Mouse (Mus musculus) spleen, postnatal 4 days (tissue): Measurements from ENCODE around the gene Psmb2.

ENCODE experiments used
- DNase-seq, 2 experiments: peaks; one replicate each; pipeline ENCODE4 v3.0.0; 2022; ENCODE audit warnings: low spot score in 2 of 2

Psmb2 gene

GRCm38 (mm10) chr4:126677054-126678003, at the start of gene Psmb2:
Gene Psmb2 (plus strand): TSS chr4:126677630.
- DNase-seq = peak; percentile 98 to 100

- no peak for DNase-seq
Observed at GRCm38 (mm10) chr4:126631922-126632321, 45.5 kb upstream of the Psmb2 start.

GRCm38 (mm10) chr4:126632668-126633067, 44.8 kb upstream of the Psmb2 start:
- DNase-seq = no peak

DNA sequence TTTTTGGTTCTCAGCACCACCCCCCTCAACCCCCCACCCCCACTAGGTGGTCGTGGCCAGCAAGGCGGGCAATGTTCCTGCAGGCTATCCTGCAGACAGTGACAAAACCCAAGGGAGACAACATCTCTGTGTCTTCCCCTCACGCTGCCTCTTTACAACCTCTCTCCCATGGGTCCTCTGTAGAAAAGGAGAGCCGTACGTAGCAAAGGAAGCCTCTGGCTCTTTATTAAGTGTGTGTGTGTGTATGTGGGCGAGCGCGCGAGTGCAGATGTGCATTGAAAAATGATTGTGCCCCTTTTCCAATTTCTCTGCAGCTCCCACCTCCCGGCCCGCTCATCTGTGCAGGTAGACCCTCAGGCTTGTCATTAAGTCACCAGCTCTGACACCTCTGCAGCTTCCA, 41.1 kb upstream of the Psmb2 start:
- no peak for DNase-seq

DNA sequence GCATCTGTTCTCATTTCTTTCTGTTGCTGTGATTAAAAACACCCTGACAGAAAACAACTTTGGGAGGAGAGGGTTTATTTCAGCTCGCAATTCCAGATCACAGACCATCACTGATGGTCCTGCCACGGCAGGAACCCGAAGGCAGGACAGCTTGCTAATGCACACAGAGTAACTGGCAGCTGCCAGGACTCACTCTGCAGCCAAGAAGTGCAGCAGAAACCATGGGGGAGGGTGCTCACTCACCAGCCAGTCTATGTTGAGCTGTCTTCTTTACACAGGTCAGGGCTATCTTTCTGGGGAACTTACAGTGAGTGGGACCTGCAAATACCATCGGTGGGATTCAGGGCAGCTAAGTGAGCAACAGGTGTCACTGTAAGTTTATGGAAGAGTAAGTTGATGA, 40.0 kb upstream of the Psmb2 start:
- no peak for DNase-seq

GRCm38 (mm10) chr4:126639339-126639738, 38.1 kb upstream of the Psmb2 start:
- DNase-seq = no peak

DNA sequence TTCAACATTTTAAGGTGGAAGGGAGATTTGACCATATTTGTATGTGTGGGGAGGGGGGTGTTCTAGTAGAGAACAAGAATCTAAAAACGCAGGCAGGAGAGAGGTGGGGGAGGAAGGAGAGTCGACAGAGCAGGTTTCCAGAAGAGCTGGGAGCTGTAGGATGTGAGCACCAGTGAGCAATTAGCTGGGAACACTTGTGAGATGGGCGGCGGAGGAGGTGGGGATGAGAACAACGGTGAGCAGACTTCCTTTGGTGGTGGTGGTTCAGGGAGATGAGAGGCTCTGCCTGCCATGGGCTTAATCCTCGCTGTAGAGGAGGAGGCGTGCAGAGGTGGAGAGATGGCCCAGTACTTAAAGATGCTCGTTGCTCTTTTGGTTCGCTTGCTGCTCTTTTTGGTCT, 35.5 kb upstream of the Psmb2 start:
- no peak for DNase-seq

GRCm38 (mm10) chr4:126643815-126644214, 33.6 kb upstream of the Psmb2 start:
- no peak for DNase-seq

GRCm38 (mm10) chr4:126644333-126644963, 33.0 kb upstream of the Psmb2 start:
- no peak for DNase-seq

- no peak for DNase-seq
Observed at GRCm38 (mm10) chr4:126647996-126648910, 29.2 kb upstream of the Psmb2 start.

- DNase-seq = no peak
Observed at GRCm38 (mm10) chr4:126653148-126653547, 24.3 kb upstream of the Psmb2 start.

DNA sequence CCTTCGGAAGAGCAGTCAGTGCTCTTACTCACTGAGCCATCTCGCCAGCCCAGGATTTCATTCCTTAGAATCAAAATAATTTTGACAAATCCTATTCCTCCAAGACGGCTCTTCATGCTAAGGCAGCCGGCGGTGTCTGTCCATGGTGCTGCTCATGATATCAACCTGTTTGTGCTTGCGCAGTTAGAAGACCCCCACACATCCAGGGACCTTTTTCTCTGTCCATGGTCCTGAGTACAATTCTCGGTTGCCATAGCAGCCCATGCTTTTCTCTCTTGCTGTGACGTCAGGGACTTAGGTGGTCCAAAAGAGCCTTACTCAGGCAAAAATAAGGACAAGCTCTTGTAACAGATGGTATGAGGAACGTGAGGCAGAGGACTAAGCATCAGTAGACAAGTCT, 22.1 kb upstream of the Psmb2 start:
- no peak for DNase-seq

DNA sequence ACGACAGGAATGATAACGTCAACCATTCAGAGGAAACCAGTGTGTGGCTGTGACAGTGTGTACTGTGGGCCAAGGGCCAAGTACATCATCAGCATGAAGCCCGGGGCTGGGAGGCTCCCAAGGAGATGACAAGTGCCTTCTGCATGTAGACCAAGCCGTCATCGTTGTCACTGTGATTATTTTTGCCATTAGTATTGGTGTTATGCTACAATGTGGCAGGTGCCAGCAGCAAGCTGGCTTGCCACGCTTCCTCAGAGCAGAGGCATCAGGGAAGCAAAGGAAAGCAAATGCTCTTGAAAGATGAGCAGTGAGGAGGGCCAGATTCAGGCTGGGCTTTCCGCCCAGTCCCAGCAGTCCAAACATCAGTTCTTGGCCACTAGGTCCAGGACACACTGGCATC, 16.2 kb upstream of the Psmb2 start:
- no peak for DNase-seq

GRCm38 (mm10) chr4:126667075-126667474, 10.4 kb upstream of the Psmb2 start:
- DNase-seq = no peak

- DNase-seq = no peak
Observed at GRCm38 (mm10) chr4:126682298-126682697, 4.9 kb downstream of the Psmb2 start.

GRCm38 (mm10) chr4:126683084-126683483, 5.7 kb downstream of the Psmb2 start:
- no peak for DNase-seq

GRCm38 (mm10) chr4:126689457-126689856, 12.0 kb downstream of the Psmb2 start:
- no peak for DNase-seq

DNA sequence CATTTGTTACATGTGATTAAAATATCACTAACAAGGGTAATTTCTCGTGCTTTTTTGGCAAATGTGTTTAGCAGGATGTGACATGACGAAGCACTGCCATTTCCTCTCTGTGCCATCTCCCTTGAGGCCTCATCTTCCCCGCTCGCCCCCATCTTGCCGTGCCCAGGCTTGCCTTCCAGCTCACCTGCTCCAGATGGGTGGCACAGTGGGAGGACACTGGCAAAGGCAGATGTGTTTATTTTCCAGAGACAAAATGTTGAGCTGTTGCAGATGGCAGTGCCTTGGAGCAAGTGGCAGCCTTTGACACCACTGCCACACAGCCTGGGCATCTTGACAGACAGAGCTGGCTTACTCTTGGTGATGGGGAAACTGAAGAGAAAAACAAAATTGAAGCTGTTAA, 15.6 kb downstream of the Psmb2 start:
- DNase-seq = no peak

- no peak for DNase-seq
Observed at GRCm38 (mm10) chr4:126696908-126697307, 19.5 kb downstream of the Psmb2 start.

DNA sequence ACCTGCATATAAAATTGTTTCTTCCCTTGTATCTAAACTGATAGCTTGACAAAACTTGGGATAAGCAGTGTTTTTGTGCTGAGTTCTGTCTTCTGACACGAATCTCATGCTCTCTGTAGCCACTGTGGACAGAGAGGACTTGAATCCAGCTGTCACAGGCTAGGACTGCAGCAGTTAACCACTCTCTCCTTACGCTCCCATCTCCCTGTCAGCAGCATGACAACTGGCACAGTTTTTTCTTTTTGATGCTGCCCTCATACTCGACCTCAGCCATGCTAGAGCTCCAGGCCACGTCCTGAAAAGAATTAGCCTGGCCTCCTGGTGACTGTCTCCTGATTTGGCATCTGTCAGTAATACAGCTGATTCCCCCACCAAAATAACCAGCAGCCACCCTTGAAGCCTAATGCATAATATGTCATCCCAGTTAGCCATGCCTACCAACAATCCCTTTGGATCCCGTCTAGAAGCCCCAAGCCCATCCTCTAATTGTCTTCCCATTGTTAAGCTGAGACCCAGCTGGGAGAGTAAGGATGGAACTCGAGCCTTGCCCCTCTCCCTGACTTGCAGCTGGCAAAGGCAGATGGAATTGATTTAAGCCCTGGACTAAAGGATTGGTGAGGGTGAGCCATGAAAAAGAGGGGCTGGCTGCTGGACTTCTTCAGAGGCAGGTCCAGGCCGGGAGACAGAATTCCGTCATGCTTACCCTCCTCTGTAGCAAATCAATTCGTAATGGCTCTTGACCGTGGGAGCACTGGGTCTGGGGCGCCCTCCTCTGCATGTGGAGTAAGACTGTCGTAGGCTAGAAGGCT, 29.4 kb downstream of the Psmb2 start:
- no peak for DNase-seq

DNA sequence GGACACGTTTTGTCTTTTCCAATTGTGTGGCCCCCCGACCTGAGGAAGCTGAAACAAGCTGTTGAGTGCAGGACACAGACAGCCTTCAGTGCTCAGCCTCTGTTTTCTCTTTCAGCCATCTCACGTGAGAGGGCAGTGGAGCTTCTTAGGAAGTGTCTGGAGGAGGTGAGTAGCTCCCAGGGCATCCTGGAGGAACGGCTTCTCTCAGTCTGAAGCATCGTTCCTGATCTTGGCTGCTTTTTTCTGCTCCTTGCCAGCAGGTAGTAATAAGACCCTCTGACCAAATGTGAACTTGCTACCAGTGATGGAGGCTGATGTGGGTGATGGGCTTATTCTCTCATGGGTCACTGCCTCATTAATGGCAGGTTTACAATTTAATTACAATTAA, 30.0 kb downstream of the Psmb2 start:
- DNase-seq = no peak
